Mouse (Mus musculus) heart, postnatal 0 days (tissue): Measurements from ENCODE around the gene Cd300lg.

ENCODE experiments used
- CTCF ChIP-seq: IDR thresholded peaks from 2 replicates; pipeline ENCODE4 v1.5.1; 2016; ENCODE audit warnings: antibody characterized with exemption, control low read depth, low read depth
- EP300 ChIP-seq: IDR thresholded peaks from 2 replicates; pipeline ENCODE4 v1.6.1; 2016; ENCODE audit warnings: antibody characterized with exemption, low read depth

DNA sequence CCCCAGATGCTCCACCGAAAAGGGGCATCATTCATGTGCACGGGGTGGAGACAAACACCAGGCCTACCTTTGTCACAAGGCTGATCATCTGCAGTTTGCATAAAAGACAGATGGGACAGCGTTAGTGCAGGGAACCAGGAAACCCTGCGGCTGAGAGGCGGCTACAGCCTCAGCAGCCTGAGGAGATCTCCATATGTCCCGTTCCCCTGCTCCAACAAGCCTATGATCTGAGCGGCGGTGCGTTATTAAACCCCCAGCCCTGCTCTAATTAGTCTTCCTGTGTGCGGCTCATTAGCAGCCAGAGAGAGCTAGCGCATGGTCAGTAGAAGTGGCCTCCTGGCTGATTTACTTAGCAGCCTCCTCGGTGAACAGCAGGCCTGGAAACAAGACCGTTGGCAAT, 31.2 kb upstream of the Cd300lg start:
- no peak for TF ChIP-seq CTCF
- TF ChIP-seq EP300, result no peak
